Mouse (Mus musculus): ENCODE data around the gene Unc93a2. TPM values are rescaled to one million over a fixed set of nuclear protein-coding genes. Genes with fewer than 3 reads are reported as not detected.
"Not testable (repeated sequence)": the region's sequence is repeated elsewhere in the genome, so short reads cannot be mapped to it uniquely, and the experiment has no call there.

Unc93a2 gene
- polyA plus RNA-seq, 1 experiment from 2014 or later, result not detected

- H3K4me2 ChIP-seq; H3K4me1 ChIP-seq (replicated peaks); H3K9ac ChIP-seq (replicated peaks); H3K27ac ChIP-seq; H3K27me3 ChIP-seq; H3K4me3 ChIP-seq (replicated peaks); H3K9me3 ChIP-seq; H3K36me3 ChIP-seq; ATAC-seq (ENCODE audit: insufficient number of reproducible peaks, insufficient read depth, low FRiP score, low TSS enrichment, low read depth): not testable (repeated sequence)
- 55% methylated on average over 5 of the region's 7 CpGs for WGBS
Measured at GRCm38 (mm10) chr17:7366676-7367374, 18.4 kb downstream of the Unc93a2 start.

- H3K36me3 ChIP-seq; ATAC-seq (ENCODE audit: insufficient number of reproducible peaks, insufficient read depth, low FRiP score, low TSS enrichment, low read depth); H3K27me3 ChIP-seq; H3K9me3 ChIP-seq; H3K27ac ChIP-seq; H3K4me2 ChIP-seq; H3K9ac ChIP-seq (replicated peaks); H3K4me3 ChIP-seq (replicated peaks); H3K4me1 ChIP-seq (replicated peaks): not testable (repeated sequence)
- no CpG with 5 or more reads among the region's 1 CpGs for WGBS
Measured at GRCm38 (mm10) chr17:7366265-7366664, 19.0 kb downstream of the Unc93a2 start.

DNA sequence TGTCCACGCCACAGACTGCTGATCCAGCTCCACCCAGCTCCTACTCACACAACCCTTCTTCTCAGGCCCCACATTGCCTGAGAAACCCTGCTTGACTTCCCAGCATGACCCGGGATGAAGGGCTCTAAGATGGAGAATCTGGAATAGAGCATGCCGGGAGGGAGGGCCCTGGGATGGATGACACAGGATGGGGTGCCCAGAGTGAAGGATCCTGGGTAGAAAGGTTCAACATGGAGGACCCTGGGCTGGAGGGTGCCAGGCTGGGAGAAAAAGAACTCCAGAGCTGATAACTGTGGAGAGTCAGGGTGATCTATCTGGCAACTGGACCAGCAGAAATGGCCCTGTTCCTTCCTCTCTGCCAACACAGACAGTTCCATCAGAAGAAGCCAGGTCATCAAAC lies 19.6 kb downstream of the Unc93a2 start:
- H3K4me2 ChIP-seq, result not testable (repeated sequence)

GRCm38 (mm10) chr17:7360749-7361465 lies 24.4 kb downstream of the Unc93a2 start:
- ATAC-seq (ENCODE audit: insufficient number of reproducible peaks, insufficient read depth, low FRiP score, low TSS enrichment, low read depth); H3K27ac ChIP-seq; H3K4me1 ChIP-seq (replicated peaks); H3K36me3 ChIP-seq; H3K9ac ChIP-seq (replicated peaks); H3K4me3 ChIP-seq (replicated peaks); H3K9me3 ChIP-seq; H3K4me2 ChIP-seq; H3K27me3 ChIP-seq: not testable (repeated sequence)
- 83% methylated on average over 9 of the region's 9 CpGs for WGBS

More for the DNA sequence above, 19.6 kb downstream of the Unc93a2 start:
- not testable (repeated sequence) for ATAC-seq (ENCODE audit: insufficient number of reproducible peaks, insufficient read depth, low FRiP score, low TSS enrichment, low read depth); H3K4me3 ChIP-seq (replicated peaks); H3K9ac ChIP-seq (replicated peaks); H3K9me3 ChIP-seq; H3K27me3 ChIP-seq; H3K36me3 ChIP-seq; H3K4me1 ChIP-seq (replicated peaks); H3K27ac ChIP-seq
- WGBS, result 100% methylated on average over 1 of the region's 3 CpGs

- H3K4me1 ChIP-seq (replicated peaks); ATAC-seq (ENCODE audit: insufficient number of reproducible peaks, insufficient read depth, low FRiP score, low TSS enrichment, low read depth); H3K4me2 ChIP-seq; H3K9ac ChIP-seq (replicated peaks); H3K27me3 ChIP-seq; H3K36me3 ChIP-seq; H3K27ac ChIP-seq; H3K9me3 ChIP-seq; H3K4me3 ChIP-seq (replicated peaks): not testable (repeated sequence)
- 80% methylated on average over 4 of the region's 4 CpGs for WGBS
Measured at GRCm38 (mm10) chr17:7359806-7360205, 25.5 kb downstream of the Unc93a2 start.

- H3K27me3 ChIP-seq; H3K9me3 ChIP-seq; H3K9ac ChIP-seq (replicated peaks); H3K4me1 ChIP-seq (replicated peaks); H3K36me3 ChIP-seq; H3K27ac ChIP-seq; H3K4me3 ChIP-seq (replicated peaks); H3K4me2 ChIP-seq; ATAC-seq (ENCODE audit: insufficient number of reproducible peaks, insufficient read depth, low FRiP score, low TSS enrichment, low read depth): not testable (repeated sequence)
- 79% methylated on average over 1 of the region's 1 CpGs for WGBS
Measured at GRCm38 (mm10) chr17:7352596-7352995, 32.7 kb downstream of the Unc93a2 start, which contains the start of gene Ttll2. Gene Ttll2 (minus strand): TSS chr17:7352696.

- not testable (repeated sequence) for ATAC-seq (ENCODE audit: insufficient number of reproducible peaks, insufficient read depth, low FRiP score, low TSS enrichment, low read depth); H3K36me3 ChIP-seq
Measured at GRCm38 (mm10) chr17:7348765-7349164, 36.5 kb downstream of the Unc93a2 start.

DNA sequence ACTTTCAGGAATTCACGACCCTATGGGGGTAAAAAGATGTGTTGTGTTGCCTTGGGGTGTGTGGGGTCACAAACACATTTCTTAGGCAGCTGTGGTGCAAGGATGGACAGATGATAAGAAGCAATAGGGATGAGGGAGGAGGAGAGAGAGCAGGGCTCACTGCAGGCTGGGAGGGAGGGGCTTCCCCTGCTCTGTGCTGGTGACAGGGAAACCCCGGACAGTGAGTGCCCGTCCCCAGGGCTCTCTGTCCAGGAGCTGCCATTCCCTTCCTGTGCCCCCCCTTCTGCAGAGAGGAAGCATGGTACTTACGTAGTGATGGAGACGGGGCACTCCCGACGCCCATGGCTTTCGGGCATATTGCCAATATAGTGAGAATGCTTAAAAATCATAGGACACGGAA lies 47.9 kb downstream of the Unc93a2 start:
- 77% methylated on average over 9 of the region's 9 CpGs for WGBS
- H3K27ac ChIP-seq; H3K4me1 ChIP-seq (replicated peaks); H3K9me3 ChIP-seq; H3K4me3 ChIP-seq (replicated peaks); H3K9ac ChIP-seq (replicated peaks); H3K36me3 ChIP-seq; H3K27me3 ChIP-seq; ATAC-seq (ENCODE audit: insufficient number of reproducible peaks, insufficient read depth, low FRiP score, low TSS enrichment, low read depth); H3K4me2 ChIP-seq: not testable (repeated sequence)

More at GRCm38 (mm10) chr17:7348765-7349164, 36.5 kb downstream of the Unc93a2 start:
- H3K4me1 ChIP-seq (replicated peaks); H3K9ac ChIP-seq (replicated peaks); H3K27me3 ChIP-seq; H3K27ac ChIP-seq; H3K9me3 ChIP-seq; H3K4me2 ChIP-seq; H3K4me3 ChIP-seq (replicated peaks): not testable (repeated sequence)
- 66% methylated on average over 2 of the region's 3 CpGs for WGBS

- not testable (repeated sequence) for ATAC-seq (ENCODE audit: insufficient number of reproducible peaks, insufficient read depth, low FRiP score, low TSS enrichment, low read depth); H3K27me3 ChIP-seq; H3K4me1 ChIP-seq (replicated peaks); H3K4me2 ChIP-seq; H3K4me3 ChIP-seq (replicated peaks); H3K27ac ChIP-seq; H3K9me3 ChIP-seq; H3K9ac ChIP-seq (replicated peaks); H3K36me3 ChIP-seq
- 97% methylated on average over 2 of the region's 5 CpGs for WGBS
Measured at GRCm38 (mm10) chr17:7332745-7333144, 52.5 kb downstream of the Unc93a2 start.

DNA sequence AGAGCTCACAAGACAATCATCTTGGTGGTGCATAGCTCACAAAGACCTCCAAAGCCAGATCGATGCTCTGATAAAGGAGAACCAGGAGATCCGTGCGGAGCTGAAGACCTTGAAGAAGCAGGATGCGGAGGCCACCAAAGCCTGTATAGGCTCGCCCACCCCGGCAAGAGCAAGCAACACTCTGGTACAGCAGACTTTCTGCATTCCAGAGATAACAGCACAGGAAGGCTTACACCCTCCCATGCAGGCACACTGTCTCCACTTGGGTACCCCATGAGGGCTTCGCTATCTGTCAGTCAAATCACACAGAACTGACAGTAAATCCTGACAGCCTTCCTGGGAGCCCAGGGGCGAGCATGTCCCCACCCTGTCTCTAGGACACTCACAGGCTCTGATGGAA lies 58.8 kb downstream of the Unc93a2 start:
- not testable (repeated sequence) for H3K9ac ChIP-seq (replicated peaks); H3K36me3 ChIP-seq; H3K4me2 ChIP-seq; H3K27ac ChIP-seq; ATAC-seq (ENCODE audit: insufficient number of reproducible peaks, insufficient read depth, low FRiP score, low TSS enrichment, low read depth); H3K27me3 ChIP-seq; H3K4me1 ChIP-seq (replicated peaks); H3K9me3 ChIP-seq; H3K4me3 ChIP-seq (replicated peaks)
- 74% methylated on average over 5 of the region's 8 CpGs for WGBS

- H3K9me3 ChIP-seq; H3K4me3 ChIP-seq (replicated peaks); H3K4me1 ChIP-seq (replicated peaks); H3K9ac ChIP-seq (replicated peaks); ATAC-seq (ENCODE audit: insufficient number of reproducible peaks, insufficient read depth, low FRiP score, low TSS enrichment, low read depth); H3K27me3 ChIP-seq; H3K36me3 ChIP-seq; H3K4me2 ChIP-seq; H3K27ac ChIP-seq: not testable (repeated sequence)
- WGBS, result 91% methylated on average over 5 of the region's 5 CpGs
Measured at GRCm38 (mm10) chr17:7324346-7324745, 60.9 kb downstream of the Unc93a2 start, which contains the start of gene Tcp10a. Gene Tcp10a (plus strand): TSS chr17:7324646.

DNA sequence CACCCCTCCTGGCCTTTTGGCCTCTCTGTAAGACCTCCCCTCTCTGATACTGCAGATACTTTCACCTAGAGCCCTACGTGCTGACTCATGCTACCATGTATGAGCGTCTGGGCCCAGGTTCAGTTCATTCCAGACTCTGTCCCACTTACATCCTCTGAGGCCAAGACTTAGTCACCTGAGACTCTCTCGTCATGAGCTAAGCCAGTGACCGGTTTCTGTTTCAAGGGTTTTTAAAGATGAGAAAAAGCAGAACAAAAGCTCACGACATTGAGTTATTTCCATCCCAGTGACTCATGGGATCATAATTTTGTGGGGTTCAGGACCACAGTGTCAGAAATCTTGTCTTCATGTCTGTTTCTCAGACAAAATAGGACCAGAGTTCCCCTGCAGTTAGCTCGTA lies 65.5 kb downstream of the Unc93a2 start:
- not testable (repeated sequence) for H3K9ac ChIP-seq (replicated peaks); H3K4me3 ChIP-seq (replicated peaks); H3K36me3 ChIP-seq; H3K9me3 ChIP-seq; H3K27me3 ChIP-seq; ATAC-seq (ENCODE audit: insufficient number of reproducible peaks, insufficient read depth, low FRiP score, low TSS enrichment, low read depth); H3K4me2 ChIP-seq; H3K27ac ChIP-seq; H3K4me1 ChIP-seq (replicated peaks)
- 84% methylated on average over 6 of the region's 6 CpGs for WGBS
